Mouse (Mus musculus): Measurements from ENCODE around the gene Meis1. TPM values are rescaled to one million over a fixed set of nuclear protein-coding genes. Genes with fewer than 3 reads are reported as not detected.

Gene Meis1
- 1 to 10 TPM; 1.8 to 1.9 TPM for total RNA-seq (2021)
- long read RNA-seq, experiment 1, result 0 reads
- long read RNA-seq, experiment 2, result 0 reads

- DNase-seq (ENCODE audit: low spot score in 2 of 2), result peak; percentile 52 to 68
Measured at GRCm38 (mm10) chr11:19018489-19019203, at the start of gene Meis1. TSS of gene Meis1 (minus strand) at chr11:19018985.

GRCm38 (mm10) chr11:19067334-19067733 is 48.5 kb upstream of the Meis1 start:
- DNase-seq (ENCODE audit: low spot score in 2 of 2), result no peak
- no peak for TF ChIP-seq CTCF (conservative IDR thresholded peaks at IDR 0.05)
- no peak overlapping the region for H3K4me3 ChIP-seq
- H3K27ac ChIP-seq, result no peak overlapping the region

More at GRCm38 (mm10) chr11:19018489-19019203, at the start of gene Meis1:
- Histone ChIP-seq H3K27ac (peak within 1 kb of the TSS; percentile 52), H3K4me3 (peak within 1 kb of the TSS; percentile 56)
- no peak for TF ChIP-seq CTCF (conservative IDR thresholded peaks at IDR 0.05)

GRCm38 (mm10) chr11:19049276-19049675 is 30.5 kb upstream of the Meis1 start:
- DNase-seq (ENCODE audit: low spot score in 2 of 2), result no peak
- Histone ChIP-seq H3K27ac (no peak overlapping the region), H3K4me3 (no peak overlapping the region)
- TF ChIP-seq CTCF (conservative IDR thresholded peaks at IDR 0.05), result no peak

GRCm38 (mm10) chr11:19036595-19037166 is 17.9 kb upstream of the Meis1 start:
- DNase-seq (ENCODE audit: low spot score in 2 of 2), result no peak
- H3K27ac ChIP-seq, result no peak overlapping the region
- TF ChIP-seq CTCF (conservative IDR thresholded peaks at IDR 0.05), result no peak
- H3K4me3 ChIP-seq, result no peak overlapping the region

GRCm38 (mm10) chr11:19026581-19027561 is 8.1 kb upstream of the Meis1 start:
- DNase-seq (ENCODE audit: low spot score in 2 of 2), result no peak
- no peak overlapping the region for H3K27ac ChIP-seq
- no peak for TF ChIP-seq CTCF (conservative IDR thresholded peaks at IDR 0.05)
- peak overlapping the region; percentile 42 for H3K4me3 ChIP-seq

- H3K27ac ChIP-seq, result no peak overlapping the region
- H3K4me3 ChIP-seq, result peak overlapping the region; percentile 42; the same call in 1 of the 2 replicates
- no peak for DNase-seq (ENCODE audit: low spot score in 2 of 2)
- TF ChIP-seq CTCF (conservative IDR thresholded peaks at IDR 0.05), result no peak
Measured at GRCm38 (mm10) chr11:19025976-19026520, 7.3 kb upstream of the Meis1 start.

GRCm38 (mm10) chr11:19024496-19025265 is 5.9 kb upstream of the Meis1 start:
- peak; percentile 69 for TF ChIP-seq CTCF (conservative IDR thresholded peaks at IDR 0.05)
- no peak overlapping the region for H3K27ac ChIP-seq
- DNase-seq (ENCODE audit: low spot score in 2 of 2), result no peak
- no peak overlapping the region for H3K4me3 ChIP-seq

GRCm38 (mm10) chr11:19023356-19023755 is 4.6 kb upstream of the Meis1 start:
- DNase-seq (ENCODE audit: low spot score in 2 of 2), result no peak
- no peak for TF ChIP-seq CTCF (conservative IDR thresholded peaks at IDR 0.05)
- H3K27ac ChIP-seq, result no peak overlapping the region
- no peak overlapping the region for H3K4me3 ChIP-seq

GRCm38 (mm10) chr11:19022576-19022975 is 3.8 kb upstream of the Meis1 start:
- DNase-seq (ENCODE audit: low spot score in 2 of 2), result no peak
- Histone ChIP-seq H3K27ac (no peak overlapping the region), H3K4me3 (no peak overlapping the region)
- no peak for TF ChIP-seq CTCF (conservative IDR thresholded peaks at IDR 0.05)

- TF ChIP-seq CTCF (conservative IDR thresholded peaks at IDR 0.05), result no peak
- peak overlapping the region; percentile 56 for H3K4me3 ChIP-seq
- no peak for DNase-seq (ENCODE audit: low spot score in 2 of 2)
- no peak overlapping the region for H3K27ac ChIP-seq
Measured at GRCm38 (mm10) chr11:19020951-19021710, 2.3 kb upstream of the Meis1 start.

GRCm38 (mm10) chr11:19020371-19020824 is 1.6 kb upstream of the Meis1 start:
- H3K4me3 ChIP-seq, result peak overlapping the region; percentile 56
- H3K27ac ChIP-seq, result peak overlapping the region; percentile 52
- DNase-seq (ENCODE audit: low spot score in 2 of 2), result peak; percentile 76 to 87
- peak; percentile 35; the same call in 1 of the 2 replicates for TF ChIP-seq CTCF (conservative IDR thresholded peaks at IDR 0.05)

All from layer of hippocampus, adult 2 months (tissue).